Mouse (Mus musculus) gastrocnemius, adult 8-10 months (tissue): Measurements from ENCODE around the gene Slc26a6. TPM values are rescaled to one million over a fixed set of nuclear protein-coding genes. Genes with fewer than 3 reads are reported as not detected.

Experiments used
- DNase-seq, 2 experiments: peaks; one replicate each; pipeline ENCODE4 v3.0.0; 2022; ENCODE audit warnings: low spot score in 2 of 2
- total RNA-seq, 4 experiments: library from RNA; stranded (reverse); gene quantifications; 2 replicates each; pipeline ENCODE4 v1.2.4; 2022

Gene Slc26a6
- total RNA-seq, 4 experiments from 2014 or later = 14.6 to 25.3 (median 16.4) TPM

- no peak for DNase-seq
Observed at GRCm38 (mm10) chr9:108845390-108845789, 7.7 kb upstream of the Slc26a6 start.

DNA sequence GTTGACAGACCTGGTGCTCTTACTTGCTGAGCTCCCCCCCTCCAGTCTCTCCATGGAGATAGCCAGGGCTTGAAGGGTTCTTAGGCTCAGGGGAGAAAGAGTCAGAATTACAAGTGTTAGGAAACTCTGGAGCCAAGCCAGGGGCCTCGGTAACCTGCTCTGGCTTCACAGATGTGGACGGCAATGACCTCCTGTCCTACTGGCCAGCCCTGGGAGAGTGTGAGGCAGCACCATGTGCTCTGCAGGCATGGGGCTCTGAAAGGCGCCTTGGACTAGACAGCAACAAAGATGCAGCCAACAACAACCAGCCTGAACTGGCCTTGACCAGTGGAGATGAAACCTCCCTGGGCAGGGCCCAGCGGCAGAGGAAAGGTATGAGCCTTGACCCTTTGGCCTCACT lies 5.7 kb upstream of the Slc26a6 start:
- no peak for DNase-seq

- DNase-seq = no peak
Observed at GRCm38 (mm10) chr9:108848419-108848818, 4.7 kb upstream of the Slc26a6 start.

GRCm38 (mm10) chr9:108853635-108854240 lies 655 bp downstream of the Slc26a6 start:
- DNase-seq = peak; percentile 89 to 95

- peak; percentile 73 to 87 for DNase-seq
Observed at GRCm38 (mm10) chr9:108854241-108854696, 1.2 kb downstream of the Slc26a6 start.

DNA sequence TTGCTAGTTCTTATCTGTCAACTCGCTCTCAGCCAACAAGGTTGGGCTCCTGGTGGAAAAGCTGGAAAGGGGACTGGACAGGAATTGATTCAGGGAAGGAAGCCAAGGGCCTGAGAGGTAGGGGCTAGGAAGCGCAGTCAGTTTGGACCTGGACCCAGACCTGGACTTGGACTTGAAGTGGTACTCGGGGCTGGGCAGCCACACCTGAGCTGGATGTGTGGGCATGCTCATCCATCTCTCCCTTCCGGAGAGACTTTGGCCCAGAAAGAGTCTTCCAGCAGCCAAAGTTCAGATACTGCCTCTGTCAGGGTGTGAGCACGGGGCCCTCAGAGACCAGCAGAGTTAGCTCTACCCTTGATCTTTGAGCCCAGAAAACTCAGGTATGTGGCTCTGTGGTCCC lies 2.3 kb downstream of the Slc26a6 start:
- no peak for DNase-seq

- DNase-seq = no peak
Observed at GRCm38 (mm10) chr9:108858792-108859527, 5.9 kb downstream of the Slc26a6 start.

DNA sequence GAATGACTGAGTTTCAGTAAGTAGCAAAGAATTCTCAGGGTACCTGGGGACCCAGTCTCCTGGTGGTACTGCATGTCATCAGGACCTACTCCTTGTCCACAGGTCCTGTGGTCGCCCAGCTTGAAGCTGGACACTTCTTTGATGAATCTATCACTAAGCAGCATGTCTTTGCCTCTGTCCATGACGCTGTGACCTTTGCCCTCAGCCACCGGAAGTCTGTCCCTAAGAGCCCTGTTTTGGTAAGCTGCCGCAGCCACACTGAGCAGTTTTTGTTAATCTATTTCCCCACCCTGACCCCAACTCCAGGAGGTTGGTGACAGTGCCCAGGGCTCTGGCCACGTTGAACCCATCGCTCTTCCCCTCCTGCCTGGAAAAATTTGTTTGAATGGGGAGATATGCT lies 59.2 kb downstream of the Slc26a6 start:
- no peak for DNase-seq

DNA sequence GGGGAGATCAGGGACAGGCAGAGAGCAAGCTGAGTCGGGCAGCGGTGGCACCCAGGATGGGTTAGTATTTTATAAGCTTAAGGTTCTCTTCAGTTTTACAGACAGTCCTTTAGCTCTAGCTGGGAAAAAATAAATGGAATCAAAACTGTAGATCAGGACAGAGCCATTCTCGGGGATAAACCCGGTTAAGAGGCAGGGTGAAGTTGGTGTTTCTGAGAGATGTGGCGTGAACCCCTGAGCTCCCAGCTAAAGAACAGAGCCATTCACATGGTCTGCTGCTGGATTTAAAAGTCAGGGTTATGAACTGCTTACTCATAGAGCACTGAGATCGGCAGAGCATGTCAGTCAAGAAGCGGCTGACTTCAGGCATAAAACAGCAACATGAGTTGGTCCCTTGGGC lies 60.1 kb downstream of the Slc26a6 start:
- DNase-seq = no peak

GRCm38 (mm10) chr9:108913621-108914020 lies 60.5 kb downstream of the Slc26a6 start:
- no peak for DNase-seq

DNA sequence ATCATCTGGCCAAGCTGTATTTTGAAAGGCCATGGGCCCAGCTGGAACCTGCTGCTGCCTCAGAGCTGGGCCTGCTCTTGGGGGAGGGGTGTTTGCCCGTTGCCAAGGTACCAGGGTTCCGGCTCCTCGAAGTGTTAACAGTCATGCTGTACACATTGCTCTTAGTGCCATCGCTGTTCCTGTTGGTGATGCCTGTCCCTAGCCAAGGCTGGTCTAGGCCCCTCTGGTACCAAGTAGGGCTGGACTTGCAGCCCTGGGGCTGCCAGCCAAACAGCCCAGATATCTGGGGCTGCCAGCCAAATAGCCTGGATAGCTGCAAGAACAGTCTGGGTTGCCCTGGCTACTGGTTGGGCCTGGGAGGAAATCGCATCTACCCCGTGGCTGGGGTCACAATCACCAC lies 61.4 kb downstream of the Slc26a6 start, which contains the start of gene Tmem89:
Gene Tmem89 (plus strand): TSS at position 129 of the 400 bp plus-strand sequence.
- peak in 1 of 2 experiments; percentile 27 for DNase-seq

DNA sequence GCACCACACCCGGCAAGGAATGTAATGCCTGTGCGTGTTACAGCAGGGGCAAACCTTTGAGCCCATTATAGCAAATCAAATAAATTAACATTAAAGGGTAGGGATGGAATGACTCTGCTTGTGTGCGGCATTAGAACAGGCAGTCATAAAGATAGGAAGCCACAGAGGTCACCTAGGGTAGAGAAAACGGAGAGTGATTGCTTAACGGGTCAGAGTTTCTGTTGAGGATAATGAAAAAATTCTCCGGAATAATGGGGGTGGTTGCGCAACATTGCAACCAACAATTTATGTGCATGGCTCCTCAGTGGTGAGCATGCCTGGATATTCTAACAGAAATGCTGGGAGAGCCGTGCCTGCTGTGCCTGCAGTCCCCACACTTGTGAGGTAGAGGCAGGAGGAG lies 72.8 kb downstream of the Slc26a6 start:
- no peak for DNase-seq

GRCm38 (mm10) chr9:108928424-108928823 lies 75.3 kb downstream of the Slc26a6 start:
- no peak for DNase-seq

- DNase-seq = no peak
Observed at GRCm38 (mm10) chr9:108935991-108936390, 82.9 kb downstream of the Slc26a6 start.

DNA sequence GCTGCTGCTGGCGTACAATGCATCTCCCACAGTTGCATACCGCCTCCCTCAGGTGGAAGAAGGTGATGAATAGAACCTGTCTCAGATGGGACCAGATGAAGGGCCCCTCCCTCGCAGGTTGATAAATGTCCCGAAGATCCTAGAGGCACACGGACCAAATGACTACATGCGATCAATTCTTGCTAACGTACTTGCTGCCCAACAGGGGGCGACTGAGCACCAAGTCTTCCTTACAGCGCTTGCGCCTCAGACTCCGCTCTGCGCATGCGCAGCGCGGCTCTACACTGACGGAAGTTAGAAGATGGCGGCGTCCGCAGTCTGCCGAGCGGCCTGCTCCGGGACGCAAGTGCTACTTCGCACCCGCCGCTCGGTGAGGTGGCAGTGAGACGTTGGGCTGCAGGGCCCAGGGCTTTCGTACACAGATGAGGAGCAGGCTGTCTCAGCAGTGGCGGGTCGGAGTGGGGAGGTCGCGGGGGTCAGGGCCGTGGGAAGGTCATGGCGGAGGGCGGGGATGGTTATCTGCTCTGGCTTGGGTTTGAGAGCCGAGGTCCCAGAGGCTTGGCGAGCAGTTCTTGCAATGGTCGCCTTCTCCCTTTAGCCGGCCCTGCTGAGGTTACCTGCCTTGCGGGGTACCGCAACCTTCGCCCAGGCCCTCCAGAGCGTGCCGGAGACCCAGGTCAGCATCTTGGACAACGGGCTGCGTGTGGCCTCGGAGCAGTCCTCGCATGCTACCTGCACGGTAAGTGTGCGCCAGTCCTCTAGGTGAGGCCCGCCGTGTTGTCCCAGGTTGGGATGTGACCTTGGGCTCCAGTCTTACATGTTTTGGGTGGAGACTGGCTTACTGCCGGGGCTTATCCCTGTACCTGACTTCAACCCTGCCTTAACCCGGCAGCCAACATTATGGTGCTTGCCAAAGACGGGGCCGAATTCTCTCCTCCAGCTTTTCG lies 83.6 kb downstream of the Slc26a6 start, which contains the start of gene Uqcrc1:
Gene Uqcrc1 (plus strand): TSS at position 216 of the 947 bp plus-strand sequence.
- peak; percentile 85 to 93 for DNase-seq

- DNase-seq = no peak
Observed at GRCm38 (mm10) chr9:108945111-108945510, 92.0 kb downstream of the Slc26a6 start.

DNA sequence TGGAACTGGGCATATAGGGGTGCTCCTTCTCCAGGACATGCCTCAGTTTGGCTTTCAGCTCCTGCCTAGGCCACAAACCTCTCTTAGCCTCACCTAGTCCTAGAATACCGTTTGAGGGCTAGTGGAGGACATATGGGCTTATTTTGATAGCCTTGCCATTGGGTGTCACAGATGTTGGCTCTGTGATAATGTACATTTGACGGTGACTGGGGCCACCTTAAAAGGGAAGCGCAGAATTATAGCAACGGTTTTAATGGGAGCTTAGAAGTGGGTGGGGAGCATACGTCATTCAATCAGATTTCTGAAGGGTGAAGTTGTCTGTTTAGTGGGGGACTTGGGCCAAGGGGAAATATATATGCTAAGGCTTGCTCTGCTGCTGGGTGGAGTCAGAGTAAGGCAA lies 92.5 kb downstream of the Slc26a6 start:
- DNase-seq = no peak

- DNase-seq = peak; percentile 56
Observed at GRCm38 (mm10) chr9:108949231-108949966, 96.3 kb downstream of the Slc26a6 start.

- DNase-seq = peak in 1 of 2 experiments; percentile 31
Observed at GRCm38 (mm10) chr9:108949967-108950728, 97.1 kb downstream of the Slc26a6 start.

DNA sequence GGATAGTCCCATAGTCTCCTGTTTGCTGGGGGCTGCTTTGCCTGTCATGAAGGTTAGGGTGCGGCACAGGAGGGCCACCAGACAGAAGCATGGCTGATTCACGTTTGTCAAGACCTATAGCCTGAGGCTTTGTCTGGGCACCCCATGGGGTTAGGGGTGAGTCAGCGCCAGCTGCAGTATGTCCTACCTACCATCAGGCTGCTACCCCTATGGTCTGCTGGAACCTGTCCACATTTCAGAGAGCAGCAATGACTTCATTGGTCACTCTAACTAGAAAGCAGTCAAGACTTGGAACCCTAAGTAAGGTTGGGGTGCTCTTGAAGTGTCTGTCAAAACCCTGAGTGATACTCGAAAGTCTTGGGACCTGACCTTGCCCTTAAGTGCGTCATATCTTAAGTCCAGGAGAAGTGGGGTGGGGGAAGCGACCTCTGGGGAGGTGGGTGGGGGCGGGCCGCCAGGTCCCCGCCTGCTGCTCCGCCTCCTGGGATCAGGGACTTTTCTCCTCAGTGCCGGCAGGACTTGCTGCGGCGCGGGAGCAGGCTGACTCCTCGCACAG lies 100.1 kb downstream of the Slc26a6 start, which contains the start of gene Col7a1:
Gene Col7a1 (plus strand): TSS at position 506 of the 556 bp plus-strand sequence.
- DNase-seq = no peak
